Mouse (Mus musculus) R1 (cell line): ENCODE measurements around the gene Vmn2r77.
A peak's percentile ranks its signal among the peaks of the same experiment; 100 is the strongest.

Experiments used
- DNase-seq: peaks from one replicate; pipeline ENCODE4 v3.0.0-alpha.2; 2018; ENCODE audit warnings: low read depth, low spot score

Gene Vmn2r77

DNA sequence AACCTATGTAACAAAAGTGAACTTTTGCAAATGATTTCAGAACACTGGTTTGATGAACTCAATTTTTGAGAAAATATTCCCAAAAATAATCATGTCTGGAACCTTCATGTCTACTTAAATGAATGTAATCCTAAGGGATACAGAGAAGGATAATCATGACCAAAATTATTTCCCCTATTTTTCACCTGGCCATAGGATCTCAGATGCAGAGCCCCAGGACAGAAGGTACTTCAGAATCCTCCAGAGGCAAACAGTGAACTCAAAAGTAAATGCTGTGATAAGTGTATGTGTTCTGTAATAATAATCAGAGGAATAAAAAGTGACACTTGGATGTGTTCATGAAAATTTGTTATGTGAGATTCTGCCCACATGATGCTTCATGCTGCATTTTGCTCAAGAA lies at the start of gene Vmn2r77:
Vmn2r77 (plus strand) TSS at position 301 of the 400 bp plus-strand sequence.
- no peak for DNase-seq

DNA sequence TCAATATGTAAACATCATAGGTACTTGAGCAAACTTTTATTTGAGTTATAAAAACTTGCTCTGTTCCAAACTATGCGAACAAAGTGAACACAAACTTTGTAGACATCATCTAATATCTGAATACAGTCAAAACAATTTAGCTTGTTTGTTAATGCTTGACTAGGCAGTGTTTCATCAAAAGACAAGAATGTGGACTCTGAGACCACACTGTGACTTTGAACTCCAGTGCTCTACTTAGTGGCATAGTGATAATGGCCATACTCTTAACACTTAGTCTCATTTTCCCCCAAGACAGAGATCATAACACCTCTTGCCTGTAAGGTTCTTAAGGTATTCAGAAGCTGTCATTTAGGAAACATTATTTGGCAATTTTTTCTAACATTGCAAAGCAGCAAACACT lies 34.1 kb upstream of the Vmn2r77 start:
- DNase-seq, result no peak

DNA sequence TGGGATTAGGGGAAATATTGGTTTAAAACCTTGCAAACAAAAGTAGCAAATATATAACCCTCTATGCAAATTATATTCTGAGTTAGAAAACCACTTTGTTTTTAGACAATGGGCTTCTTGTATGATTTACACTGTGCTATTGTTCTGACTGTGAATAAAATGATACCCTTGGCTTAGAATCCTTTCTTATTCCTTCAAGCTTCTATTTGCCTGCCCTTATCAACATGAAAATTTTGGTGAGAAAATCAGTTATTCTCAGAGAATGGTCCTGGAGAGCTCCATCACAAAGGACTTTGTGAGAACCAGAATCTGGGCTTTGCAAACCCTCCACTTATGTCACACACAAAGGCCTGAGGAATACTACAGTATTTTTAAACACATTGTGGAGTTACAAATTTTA lies 30.2 kb upstream of the Vmn2r77 start:
- DNase-seq, result no peak

DNA sequence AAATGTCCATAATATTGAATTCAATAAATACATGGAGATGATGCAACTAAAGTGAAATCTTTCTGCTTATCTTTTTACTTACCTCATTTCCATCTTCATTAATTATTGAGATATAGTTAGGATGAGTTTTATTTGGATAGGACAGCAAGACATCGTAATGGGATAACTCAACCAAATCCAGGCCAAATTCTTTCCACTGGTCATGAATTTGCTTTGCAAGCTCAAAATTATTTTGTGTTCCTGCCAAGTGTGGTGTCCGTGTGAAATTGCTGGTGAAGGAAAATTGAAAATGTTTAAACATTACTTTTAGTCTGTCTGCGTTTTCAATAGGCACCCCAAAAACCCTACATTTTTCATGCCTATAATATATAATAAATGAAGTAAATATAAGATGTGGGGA lies 23.2 kb upstream of the Vmn2r77 start:
- DNase-seq, result no peak

DNA sequence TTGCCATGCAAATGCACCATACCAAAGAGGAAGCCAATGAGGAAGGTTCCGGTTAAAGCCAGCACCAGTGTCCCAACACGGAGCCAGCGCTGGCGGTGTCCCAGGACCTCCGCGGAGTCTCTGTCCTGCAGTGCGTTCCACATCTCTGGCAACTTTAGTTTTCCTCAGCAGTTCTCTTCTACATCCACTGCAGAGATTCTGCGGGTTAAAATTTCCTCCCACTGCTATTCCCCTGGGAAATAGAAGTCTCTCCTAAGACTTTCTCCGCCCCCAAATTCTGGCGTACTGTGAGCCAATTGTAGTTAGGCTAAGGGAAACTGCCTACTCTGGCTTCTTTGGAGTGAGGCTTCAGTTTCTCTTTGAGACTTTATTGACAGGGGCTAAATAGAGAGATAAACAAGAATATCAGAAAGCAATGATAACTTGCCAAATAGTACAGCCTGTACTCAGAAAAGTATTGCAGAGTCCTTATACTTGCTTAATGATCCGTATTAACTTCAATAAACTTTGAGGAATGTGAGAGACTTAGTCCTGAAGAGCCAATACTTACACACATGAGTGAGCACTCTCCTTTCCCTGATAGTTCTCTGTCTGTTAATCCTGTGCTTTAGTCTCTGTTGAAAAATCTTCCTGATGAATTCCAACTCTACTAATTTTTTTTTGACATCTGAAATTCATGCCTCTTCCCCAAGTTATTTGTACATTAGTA lies 19.1 kb upstream of the Vmn2r77 start, which contains the start of gene Folh1:
Folh1 (minus strand) TSS at position 327 of the 709 bp plus-strand sequence.
- DNase-seq, result peak; percentile 55

DNA sequence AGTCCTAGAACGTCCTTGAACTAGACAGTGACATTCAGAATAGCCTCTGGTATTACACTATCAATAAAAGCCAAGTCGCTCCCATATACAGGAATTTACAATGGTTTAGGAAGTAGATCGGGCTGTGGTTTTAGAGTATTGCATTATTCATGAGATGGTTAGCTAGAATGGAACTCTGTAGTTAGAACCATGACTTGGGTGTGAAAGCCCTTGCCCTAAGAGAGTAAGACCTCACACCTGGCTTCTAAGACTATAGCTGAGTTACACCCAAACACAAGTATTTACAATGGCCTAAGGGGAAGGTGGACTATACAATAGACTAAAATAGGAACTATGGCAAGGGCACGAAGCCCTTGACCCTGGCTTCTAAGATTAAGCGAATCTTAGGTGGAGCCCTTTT lies 20.4 kb downstream of the Vmn2r77 start:
- DNase-seq, result peak; percentile 81

DNA sequence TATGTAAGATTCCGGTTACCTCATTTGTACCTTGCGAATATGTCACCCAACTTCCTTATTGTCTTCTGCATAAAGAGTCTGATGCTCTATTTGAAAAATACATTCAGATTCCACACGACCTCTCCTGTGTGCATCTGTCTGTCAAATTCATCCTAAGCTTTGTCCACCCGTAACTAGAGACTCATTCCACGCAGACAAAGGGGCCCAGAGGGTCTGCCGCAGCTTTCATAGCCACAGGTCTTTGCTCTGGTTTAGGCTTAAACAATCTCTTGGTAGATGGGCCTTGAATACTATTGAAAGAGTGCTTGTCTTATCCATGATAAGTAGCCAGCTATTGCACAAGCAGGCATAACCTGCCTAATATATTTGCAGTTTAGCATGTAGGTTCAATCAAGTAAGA lies 20.9 kb downstream of the Vmn2r77 start:
- DNase-seq, result peak; percentile 68

DNA sequence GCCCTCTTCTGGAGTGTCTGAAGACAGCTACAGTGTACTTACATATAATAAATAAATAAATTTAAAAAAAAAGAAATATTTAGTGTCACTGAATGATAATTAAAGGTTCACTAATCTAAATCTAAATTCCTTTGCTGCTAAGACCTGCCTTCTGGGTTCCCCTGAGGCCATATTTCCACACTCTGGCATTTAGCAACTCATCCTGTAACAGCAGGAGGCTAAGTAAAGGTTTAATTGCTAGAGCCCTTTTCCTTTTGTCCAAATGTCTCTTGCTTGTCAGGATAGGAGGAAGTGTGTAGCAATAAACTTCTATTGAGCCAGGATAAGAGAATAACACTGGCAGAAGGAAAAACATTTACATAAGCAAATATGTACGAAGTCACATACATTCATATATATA lies 21.6 kb downstream of the Vmn2r77 start:
- peak; percentile 76 for DNase-seq
